Mouse (Mus musculus): ENCODE measurements at regions not wholly inside any gene's neighbourhood (a gene's known extent, or its start where the extent isn't known, plus 50 kb on each side); places are given as distances from the start of the nearest gene placed in this dataset.
A peak's percentile ranks its signal among the peaks of the same experiment; 100 is the strongest.

GRCm38 (mm10) chr2:124952212-124952611, 115.7 kb upstream of the Slc24a5 start:
- no peak for DNase-seq (ENCODE audit: low spot score in 2 of 2)

- DNase-seq (ENCODE audit: low spot score in 2 of 2), result no peak
Observed at GRCm38 (mm10) chr2:124953015-124953414, 114.9 kb upstream of the Slc24a5 start.

GRCm38 (mm10) chr2:124955843-124956242, 112.1 kb upstream of the Slc24a5 start:
- no peak for DNase-seq (ENCODE audit: low spot score in 2 of 2)

GRCm38 (mm10) chr2:124959431-124959830, 108.5 kb upstream of the Slc24a5 start:
- no peak for DNase-seq (ENCODE audit: low spot score in 2 of 2)

GRCm38 (mm10) chr2:124971826-124972749, 95.8 kb upstream of the Slc24a5 start:
- DNase-seq (ENCODE audit: low spot score in 2 of 2), result no peak

GRCm38 (mm10) chr2:124975106-124975505, 92.8 kb upstream of the Slc24a5 start:
- DNase-seq (ENCODE audit: low spot score in 2 of 2), result no peak

GRCm38 (mm10) chr2:124990976-124991375, 76.9 kb upstream of the Slc24a5 start:
- DNase-seq (ENCODE audit: low spot score in 2 of 2), result peak in 1 of 2 experiments; percentile 5

- DNase-seq (ENCODE audit: low spot score in 2 of 2), result peak in 1 of 2 experiments; percentile 21
Observed at GRCm38 (mm10) chr2:125015007-125015406, 52.9 kb upstream of the Slc24a5 start.

- no peak for DNase-seq (ENCODE audit: low spot score in 2 of 2)
Observed at GRCm38 (mm10) chr2:125016946-125017345, 51.0 kb upstream of the Slc24a5 start.
